Mouse (Mus musculus): Measurements from ENCODE around the gene Tars. TPM values are rescaled to one million over a fixed set of nuclear protein-coding genes. Genes with fewer than 3 reads are reported as not detected.

The Tars gene
- polyA plus RNA-seq (2012; rRNA removed): 50.0 and 53.9 TPM in 2 replicates

DNA sequence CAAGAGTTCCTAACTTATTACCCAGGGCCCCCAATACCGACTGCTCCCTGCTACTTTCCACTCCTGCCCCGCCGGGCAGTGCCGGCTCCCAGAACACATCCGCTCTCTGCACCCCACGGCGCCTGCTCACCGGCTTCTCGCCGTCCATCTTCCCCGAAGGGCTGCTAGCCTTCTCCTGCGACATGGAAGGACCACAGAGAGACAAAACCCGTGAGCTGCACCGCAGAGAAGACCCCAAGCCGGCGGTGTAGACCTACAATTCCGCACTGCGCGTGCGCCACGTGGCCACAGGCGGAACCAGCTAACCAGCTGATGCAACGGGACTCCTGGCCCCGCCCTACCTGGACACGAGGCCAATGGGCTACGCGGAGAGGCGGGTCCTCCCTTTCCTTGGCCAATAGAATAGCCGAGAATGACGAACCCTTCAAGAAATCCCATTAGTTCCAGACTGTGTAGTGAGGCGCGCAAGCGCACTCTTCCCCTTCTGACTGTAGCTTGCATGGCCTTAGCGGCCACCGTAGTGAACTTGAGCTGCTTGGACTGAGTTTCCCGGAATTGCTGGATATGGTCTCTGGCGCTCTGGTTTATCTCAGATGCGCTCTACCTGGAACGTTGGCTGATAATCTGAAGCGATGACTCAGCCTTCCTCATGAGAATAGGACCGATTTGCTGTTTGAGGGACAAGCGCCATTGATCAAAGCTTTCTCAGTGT lies at the start of gene Tars:
Gene Tars (minus strand): TSS at position 310 of the 712 bp plus-strand sequence.

Measured in central nervous system, embryonic 14 days (tissue).